Mouse (Mus musculus) neural tube, embryonic 11.5 days (tissue): ENCODE measurements at regions not wholly inside any gene's neighbourhood (a gene's known extent, or its start where the extent isn't known, plus 50 kb on each side); places are given as distances from the start of the nearest gene placed in this dataset.

Experiments
- ATAC-seq: fragments of 200-750 bp; cut with Nextera tagmentation; 2 replicates; pipeline ENCODE4 v1.8.0; 2017; ENCODE audit warnings: moderate number of reproducible peaks, mild to moderate bottlenecking, moderate TSS enrichment, moderate library complexity; ENCODE audit not compliant: insufficient read depth, low FRiP score, low TSS enrichment
- DNase-seq: peaks from one replicate; pipeline ENCODE4 v3.0.0-alpha.2; 2015; ENCODE audit warnings: low spot score
- H3K27ac ChIP-seq: fragments of 300-500 bp; sonication (generic); 2 replicates; pipeline ENCODE4 v1.5.1; 2014; ENCODE audit warnings: low read depth, mild to moderate bottlenecking, low read length
- H3K27me3 ChIP-seq: fragments of 300-500 bp; sonication (generic); 2 replicates; pipeline ENCODE4 v1.6.1; 2014; ENCODE audit warnings: mild to moderate bottlenecking, low read length, mixed read lengths; ENCODE audit not compliant: control insufficient read depth, insufficient read depth
- H3K36me3 ChIP-seq: fragments of 300-500 bp; sonication (generic); 2 replicates; pipeline ENCODE4 v1.6.1; 2014; ENCODE audit warnings: mild to moderate bottlenecking, low read length, moderate library complexity, mixed read lengths; ENCODE audit not compliant: control insufficient read depth, insufficient read depth
- H3K4me1 ChIP-seq: fragments of 300-500 bp; sonication (generic); 2 replicates; pipeline ENCODE4 v1.6.1; 2014; ENCODE audit warnings: low read length, mixed read lengths; ENCODE audit not compliant: control insufficient read depth, insufficient read depth
- H3K4me2 ChIP-seq: fragments of 300-500 bp; sonication (generic); 2 replicates; pipeline ENCODE4 v1.6.1; 2014; ENCODE audit warnings: low read depth, mild to moderate bottlenecking, moderate library complexity
- H3K4me3 ChIP-seq: fragments of 300-500 bp; sonication (generic); 2 replicates; pipeline ENCODE4 v1.5.1; 2014; ENCODE audit warnings: low read depth, low read length
- H3K9ac ChIP-seq: fragments of 300-500 bp; sonication (generic); 2 replicates; pipeline ENCODE4 v1.6.1; 2014; ENCODE audit warnings: mild to moderate bottlenecking, low read length
- H3K9me3 ChIP-seq: fragments of 300-500 bp; sonication (generic); 2 replicates; pipeline ENCODE4 v1.6.1; 2016; ENCODE audit warnings: low read length; ENCODE audit not compliant: control insufficient read depth
- WGBS: fragments of 180-500 bp; shearing (Covaris S2); extraction: QIAGEN DNeasy Blood & Tissue Kit; methylation state at CpG from one replicate; pipeline ENCODE4 v1.1.7; 2014; 5-methylcytosine and 5-hydroxymethylcytosine counted together

- DNase-seq = no peak
- WGBS = 76% methylated on average over 8 of the region's 8 CpGs
- no peak for ATAC-seq
Observed at GRCm38 (mm10) chr4:54162308-54162707, 336.5 kb downstream of the Tmem38b start.

GRCm38 (mm10) chr4:54170202-54170931 is 344.5 kb downstream of the Tmem38b start:
- H3K4me3 ChIP-seq = no peak overlapping the region
- H3K9ac ChIP-seq = no peak overlapping the region
- DNase-seq (no peak), ATAC-seq (no peak)
- H3K4me2 ChIP-seq = no peak overlapping the region
- WGBS = 60% methylated on average over 13 of the region's 13 CpGs
- H3K27me3 ChIP-seq = no peaks in the 10 kb centered on the region
- no peaks in the 10 kb centered on the region for H3K36me3 ChIP-seq
- H3K9me3 ChIP-seq = no peaks in the 10 kb centered on the region
- no peaks in the 10 kb centered on the region for H3K4me1 ChIP-seq
- no peak overlapping the region for H3K27ac ChIP-seq

More at GRCm38 (mm10) chr4:54162308-54162707, 336.5 kb downstream of the Tmem38b start:
- Histone ChIP-seq H3K4me3 (no peak overlapping the region), H3K9ac (no peak overlapping the region), H3K36me3 (no peaks in the 10 kb centered on the region), H3K4me2 (no peak overlapping the region), H3K27ac (no peak overlapping the region), H3K4me1 (no peaks in the 10 kb centered on the region), H3K9me3 (no peaks in the 10 kb centered on the region), H3K27me3 (no peaks in the 10 kb centered on the region)

- no peak overlapping the region for H3K4me2 ChIP-seq
- H3K36me3 ChIP-seq = no peaks in the 10 kb centered on the region
- 95% methylated on average over 1 of the region's 1 CpGs for WGBS
- no peak overlapping the region for H3K27ac ChIP-seq
- ATAC-seq (no peak), DNase-seq (no peak)
- H3K9me3 ChIP-seq = no peaks in the 10 kb centered on the region
- no peak overlapping the region for H3K4me3 ChIP-seq
- no peaks in the 10 kb centered on the region for H3K4me1 ChIP-seq
- no peaks in the 10 kb centered on the region for H3K27me3 ChIP-seq
- no peak overlapping the region for H3K9ac ChIP-seq
Observed at GRCm38 (mm10) chr4:54184213-54184612, 358.4 kb downstream of the Tmem38b start.

GRCm38 (mm10) chr4:54195734-54196133 is 369.9 kb downstream of the Tmem38b start:
- 91% methylated on average over 2 of the region's 2 CpGs for WGBS
- H3K9ac ChIP-seq = no peak overlapping the region
- no peaks in the 10 kb centered on the region for H3K36me3 ChIP-seq
- no peak overlapping the region for H3K4me2 ChIP-seq
- H3K4me1 ChIP-seq = no peaks in the 10 kb centered on the region
- ATAC-seq (no peak), DNase-seq (no peak)
- H3K9me3 ChIP-seq = no peaks in the 10 kb centered on the region
- H3K4me3 ChIP-seq = no peak overlapping the region
- H3K27me3 ChIP-seq = no peaks in the 10 kb centered on the region
- no peak overlapping the region for H3K27ac ChIP-seq

- Histone ChIP-seq H3K36me3 (no peaks in the 10 kb centered on the region), H3K9me3 (no peaks in the 10 kb centered on the region), H3K4me3 (no peak overlapping the region), H3K27me3 (no peaks in the 10 kb centered on the region), H3K4me2 (no peak overlapping the region), H3K27ac (no peak overlapping the region), H3K4me1 (no peaks in the 10 kb centered on the region), H3K9ac (no peak overlapping the region)
- DNase-seq (no peak), ATAC-seq (no peak)
- WGBS = 83% methylated on average over 4 of the region's 4 CpGs
Observed at GRCm38 (mm10) chr4:54202440-54202839, 376.6 kb downstream of the Tmem38b start.

- WGBS = 52% methylated on average over 3 of the region's 3 CpGs
- Histone ChIP-seq H3K4me2 (no peak overlapping the region), H3K9ac (no peak overlapping the region), H3K27ac (no peak overlapping the region), H3K4me1 (no peaks in the 10 kb centered on the region), H3K36me3 (no peaks in the 10 kb centered on the region), H3K27me3 (no peaks in the 10 kb centered on the region), H3K9me3 (no peaks in the 10 kb centered on the region), H3K4me3 (no peak overlapping the region)
- DNase-seq = no peak
- 0 out of 2 replicates have a peak, but pooled peaks have one; percentile 20 for ATAC-seq
Observed at GRCm38 (mm10) chr4:54224572-54224971, 398.7 kb downstream of the Tmem38b start.
